Mouse (Mus musculus) lung, postnatal 10 days (tissue): Measurements from ENCODE around the gene Prnp.

ENCODE experiments used
- DNase-seq: peaks from one replicate; pipeline ENCODE4 v3.0.0; 2021

The Prnp gene

DNA sequence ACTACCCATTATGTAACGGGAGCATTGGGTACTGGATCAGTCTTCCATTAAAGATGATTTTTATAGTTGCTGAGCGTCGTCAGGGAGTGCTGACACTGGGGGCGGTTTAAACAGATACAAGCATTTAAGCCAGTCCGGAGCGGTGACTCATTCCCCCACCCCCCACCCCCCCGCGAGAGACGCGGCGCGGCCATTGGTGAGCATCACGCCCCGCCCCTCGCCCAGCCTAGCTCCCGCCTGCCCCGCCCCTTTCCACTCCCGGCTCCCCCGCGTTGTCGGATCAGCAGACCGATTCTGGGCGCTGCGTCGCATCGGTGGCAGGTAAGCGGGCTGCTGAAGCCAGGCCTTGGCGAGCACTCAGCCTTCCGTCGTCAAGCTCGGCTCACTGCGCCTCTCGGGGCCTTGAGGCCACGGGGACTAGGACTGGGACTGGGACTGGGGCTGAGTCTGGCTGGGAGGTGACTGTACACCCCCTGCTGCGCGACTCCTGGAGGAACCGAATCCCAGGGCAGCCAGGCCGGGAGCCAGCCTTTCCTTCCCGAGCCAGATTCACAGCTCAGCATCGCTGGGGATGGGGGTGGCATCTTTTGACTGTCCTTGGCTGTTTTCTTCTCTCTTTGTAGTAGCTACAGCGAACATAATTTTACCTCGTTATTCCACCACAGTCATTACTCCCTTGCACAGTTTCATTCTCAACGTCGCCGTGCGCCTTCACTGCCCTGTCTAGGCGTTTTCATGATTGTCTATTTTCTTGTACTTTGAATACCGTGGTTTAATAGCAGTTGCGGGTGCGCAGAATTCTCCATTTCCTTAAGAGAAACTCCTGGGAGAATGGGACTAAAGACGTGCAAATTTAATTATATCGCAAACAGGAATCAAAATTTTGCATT, at the start of gene Prnp, which contains the start of gene Prn:
Gene Prnp (plus strand): TSS at position 246 of the 890 bp plus-strand sequence.
Gene Prn (plus strand): TSS at position 275 of the 890 bp plus-strand sequence.
- peak; percentile 92 for DNase-seq

DNA sequence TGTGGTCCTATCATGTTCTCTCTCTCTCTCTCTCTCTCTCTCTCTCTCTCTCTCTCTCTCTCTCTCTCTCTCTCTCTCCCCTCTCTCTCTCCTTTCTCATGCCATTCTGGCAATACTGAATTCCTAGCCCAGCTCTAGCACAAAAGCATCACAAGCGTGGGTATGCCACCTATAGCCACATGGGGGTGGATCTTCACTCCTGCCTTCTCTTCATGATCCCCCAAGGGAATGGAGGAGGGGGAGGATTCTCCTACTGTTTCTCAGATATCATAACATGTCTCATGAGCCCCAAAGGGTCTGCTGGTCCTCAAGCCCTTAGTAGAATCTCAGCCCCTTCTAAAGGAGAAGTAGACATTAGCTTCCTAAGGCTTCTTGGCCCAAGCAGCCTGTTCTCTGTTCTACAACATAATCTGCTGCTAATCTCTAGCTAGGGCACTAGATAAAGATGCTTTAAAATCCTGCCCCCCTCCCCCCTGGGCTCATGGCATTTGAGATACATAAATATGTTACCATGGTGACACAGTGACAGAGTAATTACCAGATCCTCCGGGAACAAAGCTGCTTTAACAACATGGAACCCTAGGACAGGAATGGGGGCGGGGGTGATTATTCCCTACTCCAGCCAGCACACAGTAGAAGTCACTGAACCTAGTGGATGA, 47.0 kb upstream of the Prnp start:
- DNase-seq = no peak

- no peak for DNase-seq
These were observed 46.3 kb upstream of the Prnp start for GRCm38 (mm10) chr2:131863472-131863871.

GRCm38 (mm10) chr2:131864262-131864796, 45.4 kb upstream of the Prnp start:
- no peak for DNase-seq

DNA sequence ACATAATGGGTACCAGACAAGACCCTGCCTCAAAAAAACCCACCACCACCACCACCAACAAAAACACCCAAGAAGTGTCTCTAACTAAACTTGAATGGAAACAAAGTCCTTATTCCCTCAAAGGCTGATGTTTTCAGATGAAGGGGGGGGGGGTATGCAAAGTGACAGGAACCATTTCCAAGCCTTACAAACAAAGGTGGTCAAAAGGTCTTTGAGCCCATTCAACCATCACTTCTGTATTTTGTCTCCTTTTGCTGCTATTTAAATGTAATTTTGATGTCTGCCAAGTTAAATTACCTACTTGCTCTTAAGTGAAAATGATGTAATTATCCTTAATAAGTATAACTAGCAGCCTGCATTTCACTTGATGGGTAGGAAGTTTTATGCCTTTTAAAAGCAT, 43.1 kb upstream of the Prnp start:
- DNase-seq = no peak

GRCm38 (mm10) chr2:131868983-131869382, 40.7 kb upstream of the Prnp start:
- no peak for DNase-seq

DNA sequence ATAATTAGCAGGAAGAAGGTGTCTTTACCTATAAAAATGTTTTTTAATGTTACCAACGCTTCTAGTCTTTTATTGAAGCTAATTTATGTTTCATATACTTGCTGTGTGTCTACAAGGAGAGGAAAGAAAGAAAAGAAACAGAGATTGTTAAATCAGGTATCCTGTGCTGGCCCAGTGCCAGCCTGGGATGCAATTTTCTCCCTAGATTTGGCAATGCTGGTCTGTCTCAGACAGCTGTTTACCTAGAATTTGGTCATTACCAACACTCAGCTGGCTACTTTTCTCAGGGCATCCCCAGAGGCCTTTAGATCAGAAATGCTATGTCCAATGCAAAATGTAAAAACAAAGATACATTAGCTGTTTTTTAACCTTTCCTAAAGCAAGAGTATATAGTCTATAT, 36.4 kb upstream of the Prnp start:
- DNase-seq = no peak

- peak; percentile 22 for DNase-seq
These were observed 33.0 kb upstream of the Prnp start for GRCm38 (mm10) chr2:131876551-131877265.

- DNase-seq = no peak
These were observed 28.0 kb upstream of the Prnp start for GRCm38 (mm10) chr2:131881766-131882165.

DNA sequence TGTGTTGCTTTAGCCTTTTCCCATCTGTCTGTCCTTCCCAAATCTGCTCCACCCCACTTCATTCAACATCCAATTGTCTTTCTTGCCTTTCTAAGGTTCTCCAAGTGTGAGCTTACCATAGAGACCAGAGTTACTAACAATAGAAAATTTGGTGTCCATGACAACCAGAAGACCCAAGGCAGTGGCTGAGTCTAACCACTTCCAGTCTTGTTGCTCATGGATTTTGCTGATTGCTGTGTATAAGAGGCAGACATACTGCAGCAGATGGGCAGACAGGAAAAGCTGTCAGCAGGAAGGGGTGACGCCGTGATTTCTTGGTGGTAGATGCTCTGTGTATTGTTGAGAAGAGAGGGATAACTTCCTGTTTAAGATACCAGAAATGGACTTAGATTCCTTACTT, 26.6 kb upstream of the Prnp start:
- DNase-seq = no peak

DNA sequence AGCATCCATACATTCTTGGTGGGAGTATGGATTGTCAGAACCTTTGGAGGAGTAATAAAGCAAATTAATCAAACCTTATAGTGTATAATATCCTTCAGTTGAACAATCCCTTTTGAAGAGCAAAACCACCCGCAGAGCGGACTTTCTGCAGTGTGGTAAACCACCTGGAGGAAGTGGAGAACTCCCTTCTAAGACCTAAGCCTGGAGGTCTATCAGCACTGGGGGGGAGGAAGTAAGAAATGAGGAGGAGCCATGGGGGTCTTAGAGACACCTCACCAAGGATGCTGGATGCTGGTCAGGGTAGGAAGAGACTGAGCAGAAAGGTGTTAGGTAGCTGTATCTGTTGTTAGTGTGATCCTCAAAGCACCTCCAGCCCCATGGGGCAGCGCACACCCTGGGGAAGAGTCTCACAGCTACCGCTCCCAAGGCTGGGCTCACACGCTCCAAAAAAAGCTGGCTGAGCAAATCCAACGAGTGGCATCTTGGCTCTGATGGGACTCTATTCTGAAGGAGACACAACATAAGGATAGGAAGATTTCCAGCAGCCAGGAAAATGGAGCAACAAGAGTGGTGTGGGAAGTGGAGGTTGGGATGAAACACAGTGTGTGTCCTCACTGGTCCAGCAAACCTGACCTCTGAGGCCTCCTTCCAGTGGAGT, 23.1 kb upstream of the Prnp start:
- DNase-seq = no peak

DNA sequence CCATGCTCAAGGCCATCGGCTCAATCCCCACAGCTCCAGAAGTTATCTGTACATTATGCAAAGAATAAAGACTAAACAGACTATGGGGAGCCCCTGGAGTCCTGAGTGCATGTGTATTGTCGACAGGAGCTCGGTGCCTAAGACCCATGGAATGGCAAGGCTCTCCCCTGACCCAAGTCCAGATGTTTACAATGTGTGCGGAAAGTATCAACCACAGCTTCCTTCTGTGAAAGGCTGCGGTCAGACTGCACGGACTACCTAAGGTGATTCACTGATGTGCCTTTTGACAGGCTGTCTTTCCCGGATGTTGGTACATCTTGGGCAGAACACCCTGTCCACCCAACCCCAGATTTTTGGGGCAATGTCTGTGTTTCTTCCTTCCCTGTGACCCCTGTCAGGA, 21.5 kb upstream of the Prnp start:
- no peak for DNase-seq

GRCm38 (mm10) chr2:131892534-131892933, 17.2 kb upstream of the Prnp start:
- DNase-seq = no peak

- DNase-seq = no peak
These were observed 14.6 kb upstream of the Prnp start for GRCm38 (mm10) chr2:131895106-131895505.

DNA sequence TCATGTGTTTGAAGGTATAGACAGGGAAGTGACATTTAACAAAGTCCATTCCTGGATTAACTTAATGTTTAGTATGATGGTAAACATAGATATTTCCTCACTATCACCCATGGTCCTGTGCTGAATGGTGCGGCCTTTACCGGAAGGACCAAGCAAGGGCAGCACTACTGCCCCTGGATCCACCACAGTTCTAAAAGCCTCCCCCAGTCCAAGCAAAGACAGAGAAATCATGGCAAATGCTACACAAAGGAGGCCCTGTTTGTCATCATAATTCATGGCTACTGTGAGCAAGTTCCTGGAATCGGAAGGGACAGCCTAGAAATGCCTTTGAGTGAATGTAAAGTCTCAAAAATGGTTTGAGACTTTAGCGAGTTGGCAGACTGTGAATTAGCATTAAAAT, 13.7 kb upstream of the Prnp start:
- DNase-seq = no peak

- no peak for DNase-seq
These were observed 12.2 kb upstream of the Prnp start for GRCm38 (mm10) chr2:131897336-131898109.

DNA sequence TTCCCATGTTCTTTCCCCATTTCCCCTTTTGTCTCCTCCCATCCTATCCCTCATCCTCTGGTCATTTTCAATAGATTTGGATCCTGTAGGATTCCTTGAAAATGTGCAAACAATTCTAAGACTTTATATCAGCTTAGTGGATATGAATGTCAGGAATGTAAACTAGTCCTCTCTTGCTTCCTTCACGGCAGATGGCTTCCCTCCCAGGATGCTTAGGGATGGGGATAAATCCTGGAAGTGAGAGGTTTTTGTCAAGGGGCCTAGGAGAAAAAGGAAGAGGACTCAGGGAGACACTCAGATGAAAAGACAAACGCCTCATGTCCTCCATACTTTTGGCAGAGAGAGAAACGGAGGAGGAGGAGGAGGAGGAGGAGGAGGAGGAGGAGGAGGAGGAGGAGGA, 7.3 kb upstream of the Prnp start:
- DNase-seq = no peak

- peak; percentile 46 for DNase-seq
These were observed 6.9 kb upstream of the Prnp start for GRCm38 (mm10) chr2:131902867-131903266.

DNA sequence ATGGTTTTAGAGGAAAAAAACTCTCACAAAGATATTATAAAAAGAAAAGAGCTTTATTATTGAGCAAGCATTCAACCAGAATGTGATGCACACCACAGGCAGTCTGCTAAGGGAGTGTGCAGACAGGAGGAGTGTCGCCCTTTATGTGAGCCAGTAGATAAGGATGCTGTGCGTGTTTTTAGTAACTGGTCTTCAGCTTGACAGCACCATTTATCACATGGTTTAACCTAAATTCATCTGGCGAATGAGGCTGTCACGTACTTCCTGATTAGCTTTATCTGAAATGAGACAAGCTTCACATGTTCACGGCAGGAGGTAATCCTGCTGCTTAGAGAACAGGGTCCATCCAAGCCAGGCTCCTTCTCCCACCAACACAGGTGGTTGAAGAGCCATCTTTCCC, 4.7 kb upstream of the Prnp start:
- no peak for DNase-seq

GRCm38 (mm10) chr2:131905776-131906175, 4.0 kb upstream of the Prnp start:
- DNase-seq = peak; percentile 48

DNA sequence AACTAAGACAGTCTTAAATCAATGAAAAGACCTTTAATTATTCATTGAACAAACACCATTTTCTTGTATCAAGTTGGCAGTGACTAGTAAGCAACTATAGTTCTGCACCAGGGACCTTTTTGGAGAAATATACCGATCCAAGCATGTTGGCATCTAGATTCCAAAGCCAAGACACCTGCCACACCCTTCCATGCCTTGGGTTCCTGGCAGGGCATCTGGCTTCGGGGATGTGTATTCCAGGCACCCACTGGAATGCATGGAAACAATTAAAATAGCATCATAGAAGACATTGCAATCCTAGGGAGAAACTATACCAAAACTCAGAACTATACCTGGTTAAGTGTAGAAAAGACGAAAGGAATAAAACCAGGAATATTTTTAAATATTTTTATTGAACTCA, 3.5 kb upstream of the Prnp start:
- DNase-seq = no peak

DNA sequence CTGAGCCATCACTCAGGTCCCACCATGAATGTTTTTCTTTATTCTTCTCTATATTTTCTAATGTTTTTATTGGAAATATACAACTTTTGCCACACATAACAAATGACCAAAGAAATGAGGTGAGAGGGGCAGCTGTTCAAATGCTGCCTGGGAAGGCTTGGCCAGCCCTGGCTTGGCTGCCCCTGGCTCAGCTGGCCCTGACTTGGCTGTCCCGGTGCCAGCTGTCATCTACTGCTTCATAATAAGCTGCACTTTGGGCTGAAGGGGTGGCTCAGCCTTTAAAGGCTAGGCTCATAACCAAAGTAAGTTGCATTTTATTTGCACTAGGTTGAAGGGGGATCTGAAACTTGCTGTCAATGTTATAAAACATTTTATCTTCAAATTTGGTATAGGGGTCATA, 2.9 kb upstream of the Prnp start:
- peak; percentile 40 for DNase-seq
